In the genomic region with DNA sequence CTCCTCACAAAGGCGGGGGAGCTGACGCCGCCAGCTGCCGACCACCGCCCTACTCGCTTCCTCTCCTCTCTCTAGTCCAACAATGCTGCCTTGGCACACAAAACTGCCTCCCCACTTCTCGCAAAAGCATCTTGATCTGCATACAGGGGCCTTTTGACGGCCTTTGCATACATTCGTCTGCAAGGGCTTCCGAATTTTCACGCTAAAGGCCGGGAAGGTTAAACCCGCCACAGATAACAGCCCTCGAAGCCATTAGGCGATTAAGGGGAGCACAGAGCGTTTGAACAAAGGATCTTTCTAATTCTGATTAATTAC, we compare ENCODE assay signal across 8 mouse cellular contexts. TPM values are rescaled to one million over a fixed set of nuclear protein-coding genes. Genes with fewer than 3 reads are reported as not detected.
DNase-seq lines count a peak whose midpoint lies in the region; ATAC-seq and TF ChIP-seq lines count a peak whose summit lies in the region.

No protein-coding gene starts in this region.

- peak overlapping the region; percentile 63 for H3K4me2 ChIP-seq in heart, postnatal 0 days (ENCODE audit: low read depth, low read length)
- H3K4me2 ChIP-seq in limb, embryonic 12.5 days: peak overlapping the region; percentile 54
- H3K4me2 ChIP-seq in midbrain, embryonic 11.5 days: peak overlapping the region; percentile 24; the same call in 1 of the 2 replicates

- no peaks in the 10 kb centered on the region for H3K9me3 ChIP-seq in heart, postnatal 0 days (replicated peaks; ENCODE audit: control insufficient read depth, low read length)
- no peaks in the 10 kb centered on the region for H3K9me3 ChIP-seq in limb, embryonic 12.5 days
- no peaks in the 10 kb centered on the region for H3K9me3 ChIP-seq in midbrain, embryonic 11.5 days (ENCODE audit: control insufficient read depth, low read length)

- peak overlapping the region; percentile 89 for H3K27ac ChIP-seq in heart, postnatal 0 days (ENCODE audit: low read depth)
- H3K27ac ChIP-seq in limb, embryonic 12.5 days: peak overlapping the region; percentile 84
- H3K27ac ChIP-seq in midbrain, embryonic 11.5 days (ENCODE audit: low read depth, low read length): peak overlapping the region; percentile 84

- no peaks in the 10 kb centered on the region for H3K27me3 ChIP-seq in heart, postnatal 0 days (ENCODE audit: control insufficient read depth, insufficient read depth, low read length)
- H3K27me3 ChIP-seq in limb, embryonic 12.5 days: peaks cover 54% of the 10 kb centered on the region
- peaks cover 7% of the 10 kb centered on the region for H3K27me3 ChIP-seq in midbrain, embryonic 11.5 days (ENCODE audit: control insufficient read depth, insufficient read depth, low read length)

- no peak for TF ChIP-seq CTCF in heart, postnatal 0 days (IDR thresholded peaks at IDR 0.05; ENCODE audit: low read depth)

- TF ChIP-seq EP300 in heart, postnatal 0 days (IDR thresholded peaks at IDR 0.05; ENCODE audit: low read depth): no peak

- ATAC-seq in heart, postnatal 0 days (ENCODE audit: insufficient read depth, low read depth): peak; percentile 19; the same call in 1 of the 2 replicates
- ATAC-seq in limb, embryonic 12.5 days (ENCODE audit: insufficient number of reproducible peaks, insufficient read depth, low FRiP score, low TSS enrichment, low read depth): no peak
- no peak for ATAC-seq in midbrain, embryonic 11.5 days (ENCODE audit: low FRiP score)

- peak overlapping the region; percentile 76 for H3K4me3 ChIP-seq in heart, postnatal 0 days (ENCODE audit: low read depth, low read length)
- H3K4me3 ChIP-seq in limb, embryonic 12.5 days (replicated peaks): peak overlapping the region; percentile 52
- H3K4me3 ChIP-seq in midbrain, embryonic 11.5 days (ENCODE audit: low read depth, low read length): peak overlapping the region; percentile 55

- DNase-seq in adrenal gland, adult (ENCODE audit: inconsistent age in 2 of 2, low spot score in 1 of 2): peak; percentile 26 to 72
- DNase-seq in adrenal gland, postnatal 4 days (ENCODE audit: low spot score in 2 of 2): no peak
- peak; percentile 53 for DNase-seq in 416B (ENCODE audit: low read depth)
- peak; percentile 41 for DNase-seq in embryo, embryonic 11 days
- DNase-seq in heart, postnatal 0 days (ENCODE audit: low spot score): peak; percentile 28
- no peak for DNase-seq in midbrain, embryonic 11.5 days (ENCODE audit: low spot score, missing footprints)
- DNase-seq in thymus, postnatal 25 days: peak; percentile 64

- 17% methylated on average over 16 of the region's 16 CpGs for WGBS in heart, postnatal 0 days
- 25% methylated on average over 16 of the region's 16 CpGs for WGBS in limb, embryonic 12.5 days
- 17% methylated on average over 16 of the region's 16 CpGs for WGBS in midbrain, embryonic 11.5 days

- peak overlapping the region; percentile 93 for H3K9ac ChIP-seq in heart, postnatal 0 days (replicated peaks; ENCODE audit: low read depth, low read length)
- peak overlapping the region; percentile 73 for H3K9ac ChIP-seq in limb, embryonic 12.5 days (replicated peaks)
- peak overlapping the region; percentile 86 for H3K9ac ChIP-seq in midbrain, embryonic 11.5 days (ENCODE audit: low read length)

- H3K36me3 ChIP-seq in heart, postnatal 0 days (replicated peaks; ENCODE audit: control insufficient read depth, insufficient read depth, low read length): peaks cover 9% of the 10 kb centered on the region; the same call in 1 of the 2 replicates
- H3K36me3 ChIP-seq in limb, embryonic 12.5 days: no peaks in the 10 kb centered on the region
- H3K36me3 ChIP-seq in midbrain, embryonic 11.5 days (ENCODE audit: control insufficient read depth, insufficient read depth, low read length): no peaks in the 10 kb centered on the region

- peaks cover 3% of the 10 kb centered on the region; the same call in 1 of the 2 replicates for H3K4me1 ChIP-seq in heart, postnatal 0 days (ENCODE audit: control insufficient read depth, insufficient read depth)
- H3K4me1 ChIP-seq in limb, embryonic 12.5 days (replicated peaks): no peaks in the 10 kb centered on the region; the same call in 1 of the 2 replicates
- H3K4me1 ChIP-seq in midbrain, embryonic 11.5 days (ENCODE audit: control insufficient read depth, insufficient read depth, low read length): peaks cover 8% of the 10 kb centered on the region

RNA-seq across cellular contexts. Expression of a gene that starts 0.7 kb away (rescaled TPM):
- 100 to 1,000 TPM; 645 to 701 TPM for total RNA-seq in adrenal gland, postnatal 4 days (2021)
- total RNA-seq in heart, postnatal 0 days (2014; rRNA removed; ENCODE audit: low replicate concordance): 495 and 525 TPM in 2 replicates
- polyA plus RNA-seq in heart, postnatal 0 days (2015; fragmentation: Nextera tagmentation; extraction: Ambion mirVana): 2,040 and 2,137 TPM in 2 replicates
- polyA plus RNA-seq in limb, embryonic 12.5 days (2016; fragmentation: Nextera tagmentation; extraction: Ambion mirVana): 1,832 and 1,847 TPM in 2 replicates
- polyA plus RNA-seq in midbrain, embryonic 11.5 days (2014; fragmentation: Nextera tagmentation; extraction: Ambion mirVana): 5,801 and 6,146 TPM in 2 replicates

RNA-seq across cellular contexts. Expression of a gene that starts 55.7 kb away (rescaled TPM):
- 1 to 10 TPM; 1.7 to 1.8 TPM for total RNA-seq in adrenal gland, postnatal 4 days (2021)
- total RNA-seq in heart, postnatal 0 days (2014; rRNA removed; ENCODE audit: low replicate concordance): 0.19 TPM in 1 of 2 replicates, not detected in the other
- polyA plus RNA-seq in heart, postnatal 0 days (2015; fragmentation: Nextera tagmentation; extraction: Ambion mirVana): 0.16 TPM in 2 replicates
- 0.14 and 0.32 TPM in 2 replicates for polyA plus RNA-seq in limb, embryonic 12.5 days (2016; fragmentation: Nextera tagmentation; extraction: Ambion mirVana)
- 0.14 TPM in 1 of 2 replicates, not detected in the other for polyA plus RNA-seq in midbrain, embryonic 11.5 days (2014; fragmentation: Nextera tagmentation; extraction: Ambion mirVana)

Comparison
In these comparisons a context has a peak if more than half of its experiments do, and no peak if none do; other contexts are left out.
1. DNase-seq: peak in adrenal gland, adult (2 of 2), 416B (single experiment), embryo, embryonic 11 days (single experiment), heart, postnatal 0 days (single experiment) and thymus, postnatal 25 days (single experiment); none in adrenal gland, postnatal 4 days (0 of 2) and midbrain, embryonic 11.5 days (single experiment).
2. Peak in every context shown above with its lines, with median percentiles within 50 percentile points of each other: H3K27ac ChIP-seq, H3K4me2 ChIP-seq, H3K4me3 ChIP-seq and H3K9ac ChIP-seq.